Mouse (Mus musculus) forebrain, embryonic 12.5 days (tissue): Measurements from ENCODE around the gene Mrpl22. TPM values are rescaled to one million over a fixed set of nuclear protein-coding genes. Genes with fewer than 3 reads are reported as not detected.
A peak's percentile ranks its signal among the peaks of the same experiment; 100 is the strongest.
"Not testable (repeated sequence)": the region's sequence is repeated elsewhere in the genome, so short reads cannot be mapped to it uniquely, and the experiment has no call there.

ENCODE experiments used
- ATAC-seq: fragments of 200-750 bp; cut with Nextera tagmentation; 2 replicates; pipeline ENCODE4 v1.8.0; 2017; ENCODE audit warnings: moderate TSS enrichment; ENCODE audit not compliant: low FRiP score
- H3K27ac ChIP-seq: fragments of 300-500 bp; sonication (generic); 2 replicates; pipeline ENCODE4 v1.5.1; 2016; ENCODE audit warnings: mild to moderate bottlenecking
- H3K27me3 ChIP-seq: fragments of 300-500 bp; sonication (generic); 2 replicates; pipeline ENCODE4 v1.6.1; 2016; ENCODE audit warnings: mild to moderate bottlenecking
- H3K36me3 ChIP-seq: fragments of 300-500 bp; sonication (generic); replicated peaks from 2 replicates; pipeline ENCODE4 v1.6.1; 2016; ENCODE audit warnings: mild to moderate bottlenecking
- H3K4me1 ChIP-seq: fragments of 300-500 bp; sonication (generic); 2 replicates; pipeline ENCODE4 v1.6.1; 2016
- H3K4me2 ChIP-seq: fragments of 300-500 bp; sonication (generic); 2 replicates; pipeline ENCODE4 v1.6.1; 2016; ENCODE audit warnings: mild to moderate bottlenecking, moderate library complexity
- H3K4me3 ChIP-seq: fragments of 300-500 bp; sonication (generic); replicated peaks from 2 replicates; pipeline ENCODE4 v1.5.1; 2016; ENCODE audit warnings: mild to moderate bottlenecking
- H3K9ac ChIP-seq: fragments of 300-500 bp; sonication (generic); 2 replicates; pipeline ENCODE4 v1.6.1; 2016; ENCODE audit warnings: mild to moderate bottlenecking
- H3K9me3 ChIP-seq: fragments of 300-500 bp; sonication (generic); 2 replicates; pipeline ENCODE4 v1.6.1; 2016
- WGBS: fragments of 180-500 bp; shearing (Covaris S2); methylation state at CpG from one replicate; pipeline ENCODE4 v1.1.7; 2016; 5-methylcytosine and 5-hydroxymethylcytosine counted together
- polyA plus RNA-seq: library from polyadenylated mRNA; unstranded; fragments of >200 nt; fragmentation: Nextera tagmentation; extraction: Ambion mirVana; gene quantifications from 2 replicates; pipeline ENCODE4 v1.2.1, GENCODE M21; 2016

Mrpl22 gene
- polyA plus RNA-seq, 1 experiment from 2014 or later: 113 TPM

- Histone ChIP-seq H3K9me3 (no peaks in the 10 kb centered on the region), H3K4me1 (no peaks in the 10 kb centered on the region), H3K9ac (no peak overlapping the region), H3K4me3 (no peak overlapping the region), H3K4me2 (no peak overlapping the region), H3K36me3 (peaks cover 90% of the 10 kb centered on the region), H3K27me3 (no peaks in the 10 kb centered on the region), H3K27ac (no peak overlapping the region)
- 93% methylated on average over 9 of the region's 9 CpGs for WGBS
- ATAC-seq: no peak
Measured at GRCm38 (mm10) chr11:58143704-58144426, 27.6 kb upstream of the Mrpl22 start.

- no peak overlapping the region for H3K4me3 ChIP-seq
- H3K36me3 ChIP-seq: peaks cover 86% of the 10 kb centered on the region
- ATAC-seq: no peak
- no peak overlapping the region for H3K27ac ChIP-seq
- H3K27me3 ChIP-seq: no peaks in the 10 kb centered on the region
- no peak overlapping the region for H3K9ac ChIP-seq
- H3K4me2 ChIP-seq: no peak overlapping the region
- H3K9me3 ChIP-seq: no peaks in the 10 kb centered on the region
- no peaks in the 10 kb centered on the region for H3K4me1 ChIP-seq
- WGBS: 90% methylated on average over 5 of the region's 5 CpGs
Measured at GRCm38 (mm10) chr11:58146241-58146640, 25.2 kb upstream of the Mrpl22 start.

GRCm38 (mm10) chr11:58155458-58155857, 16.0 kb upstream of the Mrpl22 start:
- Histone ChIP-seq H3K36me3 (peaks cover 75% of the 10 kb centered on the region), H3K27me3 (no peaks in the 10 kb centered on the region), H3K4me2 (no peak overlapping the region), H3K9ac (no peak overlapping the region), H3K4me3 (no peak overlapping the region), H3K9me3 (no peaks in the 10 kb centered on the region), H3K27ac (no peak overlapping the region), H3K4me1 (no peaks in the 10 kb centered on the region)
- WGBS: 93% methylated on average over 9 of the region's 9 CpGs
- no peak for ATAC-seq

GRCm38 (mm10) chr11:58156871-58157270, 14.6 kb upstream of the Mrpl22 start:
- H3K4me2 ChIP-seq: no peak overlapping the region
- no peak overlapping the region for H3K4me3 ChIP-seq
- no peak overlapping the region for H3K9ac ChIP-seq
- no peaks in the 10 kb centered on the region for H3K4me1 ChIP-seq
- H3K27me3 ChIP-seq: no peaks in the 10 kb centered on the region
- no peak for ATAC-seq
- 91% methylated on average over 3 of the region's 3 CpGs for WGBS
- H3K27ac ChIP-seq: no peak overlapping the region
- H3K36me3 ChIP-seq: peaks cover 75% of the 10 kb centered on the region
- H3K9me3 ChIP-seq: no peaks in the 10 kb centered on the region

- no peaks in the 10 kb centered on the region for H3K27me3 ChIP-seq
- H3K27ac ChIP-seq: no peak overlapping the region
- no peak overlapping the region for H3K9ac ChIP-seq
- 90% methylated on average over 2 of the region's 2 CpGs for WGBS
- H3K9me3 ChIP-seq: 0 out of 2 replicates have a peak, but pooled peaks cover 3% of the 10 kb centered on the region
- no peak overlapping the region for H3K4me2 ChIP-seq
- peaks cover 60% of the 10 kb centered on the region for H3K36me3 ChIP-seq
- H3K4me3 ChIP-seq: no peak overlapping the region
- no peak for ATAC-seq
- H3K4me1 ChIP-seq: peaks cover 10% of the 10 kb centered on the region
Measured at GRCm38 (mm10) chr11:58165072-58165471, 6.4 kb upstream of the Mrpl22 start.

- H3K9me3 ChIP-seq: 0 out of 2 replicates have a peak, but pooled peaks cover 3% of the 10 kb centered on the region
- H3K4me2 ChIP-seq: peak overlapping the region; percentile 80
- peak overlapping the region; percentile 93 for H3K4me3 ChIP-seq
- peak overlapping the region; percentile 82 for H3K9ac ChIP-seq
- H3K36me3 ChIP-seq: peaks cover 36% of the 10 kb centered on the region
- ATAC-seq: no peak; the same call in 1 of the 2 replicates
- peak overlapping the region; percentile 66 for H3K27ac ChIP-seq
- H3K4me1 ChIP-seq: peaks cover 22% of the 10 kb centered on the region
- no peaks in the 10 kb centered on the region for H3K27me3 ChIP-seq
- WGBS: 0% methylated on average over 8 of the region's 8 CpGs
Measured at GRCm38 (mm10) chr11:58167822-58168166, 3.7 kb upstream of the Mrpl22 start.

GRCm38 (mm10) chr11:58168167-58168915, 3.1 kb upstream of the Mrpl22 start, which contains the start of gene Gemin5:
TSS of gene Gemin5 (minus strand) at chr11:58168539.
- Histone ChIP-seq H3K27me3 (no peaks in the 10 kb centered on the region), H3K9me3 (0 out of 2 replicates have a peak, but pooled peaks cover 3% of the 10 kb centered on the region), H3K9ac (peak within 1 kb of the TSS; percentile 82), H3K27ac (peak within 1 kb of the TSS; percentile 66), H3K4me1 (peaks cover 23% of the 10 kb centered on the region), H3K36me3 (peaks cover 36% of the 10 kb centered on the region), H3K4me2 (peak within 1 kb of the TSS; percentile 80), H3K4me3 (peak within 1 kb of the TSS; percentile 93)
- ATAC-seq: peak; percentile 88
- 1% methylated on average over 70 of the region's 71 CpGs for WGBS

- Histone ChIP-seq H3K4me1 (peaks cover 23% of the 10 kb centered on the region), H3K36me3 (peaks cover 37% of the 10 kb centered on the region), H3K27me3 (no peaks in the 10 kb centered on the region), H3K27ac (no peak overlapping the region), H3K9ac (no peak overlapping the region), H3K9me3 (0 out of 2 replicates have a peak, but pooled peaks cover 3% of the 10 kb centered on the region), H3K4me2 (no peak overlapping the region), H3K4me3 (no peak overlapping the region)
- ATAC-seq: no peak
- WGBS: 92% methylated on average over 3 of the region's 4 CpGs
Measured at GRCm38 (mm10) chr11:58169666-58170065, 1.8 kb upstream of the Mrpl22 start.

GRCm38 (mm10) chr11:58179563-58179962, 8.1 kb downstream of the Mrpl22 start:
- 28% methylated on average over 3 of the region's 3 CpGs for WGBS
- Histone ChIP-seq H3K27me3 (no peaks in the 10 kb centered on the region), H3K4me2 (no peak overlapping the region), H3K9ac (no peak overlapping the region), H3K4me3 (no peak overlapping the region), H3K4me1 (no peaks in the 10 kb centered on the region), H3K36me3 (peaks cover 43% of the 10 kb centered on the region), H3K9me3 (no peaks in the 10 kb centered on the region), H3K27ac (no peak overlapping the region)
- no peak for ATAC-seq

- H3K4me3 ChIP-seq, H3K4me1 ChIP-seq, H3K27ac ChIP-seq, H3K27me3 ChIP-seq, H3K9ac ChIP-seq, ATAC-seq, H3K4me2 ChIP-seq, H3K9me3 ChIP-seq: not testable (repeated sequence)
- H3K36me3 ChIP-seq: peaks cover 41% of the 10 kb centered on the region
- 93% methylated on average over 6 of the region's 6 CpGs for WGBS
Measured at GRCm38 (mm10) chr11:58179986-58180385, 8.5 kb downstream of the Mrpl22 start.

- Histone ChIP-seq H3K4me3 (no peak overlapping the region), H3K4me1 (no peaks in the 10 kb centered on the region), H3K9ac (no peak overlapping the region), H3K36me3 (peaks cover 34% of the 10 kb centered on the region), H3K27me3 (no peaks in the 10 kb centered on the region), H3K9me3 (no peaks in the 10 kb centered on the region), H3K27ac (no peak overlapping the region), H3K4me2 (no peak overlapping the region)
- 91% methylated on average over 7 of the region's 7 CpGs for WGBS
- no peak for ATAC-seq
Measured at GRCm38 (mm10) chr11:58180756-58181155, 9.3 kb downstream of the Mrpl22 start.

GRCm38 (mm10) chr11:58183579-58183978, 12.1 kb downstream of the Mrpl22 start:
- H3K4me2 ChIP-seq: no peak overlapping the region
- ATAC-seq: no peak
- H3K27me3 ChIP-seq: no peaks in the 10 kb centered on the region
- H3K9ac ChIP-seq: no peak overlapping the region
- no peaks in the 10 kb centered on the region for H3K9me3 ChIP-seq
- peaks cover 7% of the 10 kb centered on the region for H3K36me3 ChIP-seq
- 94% methylated on average over 3 of the region's 3 CpGs for WGBS
- H3K4me3 ChIP-seq: no peak overlapping the region
- H3K27ac ChIP-seq: no peak overlapping the region
- no peaks in the 10 kb centered on the region for H3K4me1 ChIP-seq
